Comparison of ENCODE assay signal across 12 mouse cellular contexts in the genomic region with DNA sequence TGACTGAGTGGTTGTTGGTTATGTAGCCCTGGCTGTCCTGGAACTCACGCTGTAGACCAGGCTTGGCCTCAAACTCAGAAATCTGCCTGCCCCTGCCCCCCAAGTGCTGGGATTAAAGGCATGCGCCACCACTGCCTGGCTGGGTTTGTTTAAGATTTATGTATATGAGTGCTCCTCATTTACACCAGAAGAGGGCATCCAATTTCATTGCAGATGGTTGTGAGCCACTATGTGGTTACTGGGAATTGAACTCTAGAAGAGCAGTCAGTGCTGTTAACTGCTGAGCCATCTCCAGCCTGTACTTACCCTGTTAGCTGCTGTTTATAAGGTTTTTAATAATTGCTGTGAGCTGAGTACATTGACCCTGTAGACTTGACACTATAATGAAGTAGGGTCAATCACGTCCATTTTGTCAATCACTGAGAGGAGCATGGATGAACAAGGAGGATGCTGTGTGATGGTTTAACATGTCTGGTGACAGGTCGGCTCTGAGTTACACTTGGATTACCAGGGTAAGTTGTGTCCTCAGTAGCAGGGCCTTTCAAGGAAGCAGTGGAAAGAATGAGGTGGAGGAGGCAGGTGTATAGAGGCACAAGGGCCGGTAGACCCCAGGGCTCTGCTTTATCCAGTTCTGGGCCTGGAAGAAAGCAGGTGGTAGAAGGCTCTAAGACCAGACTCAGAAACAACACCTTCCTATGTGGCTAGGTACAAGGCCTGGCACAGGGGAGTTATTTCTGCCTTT. TPM values are rescaled to one million over a fixed set of nuclear protein-coding genes. Genes with fewer than 3 reads are reported as not detected.
DNase-seq lines count a peak whose midpoint lies in the region; ATAC-seq and TF ChIP-seq lines count a peak whose summit lies in the region.
"Had no signal": no experiment of that assay in that cellular context is flagged by ENCODE, and none has a peak within 500 bp of the region (broad histone marks: within the 10 kb centered on the region; RNA-seq: fewer than 3 reads in every experiment).

No protein-coding gene starts in this region.

- H3K9me3 ChIP-seq in forebrain, postnatal 0 days (ENCODE audit: low read length) = no peaks in the 10 kb centered on the region
- H3K9me3 ChIP-seq in forebrain, embryonic 10.5 days = no peaks in the 10 kb centered on the region
- H3K9me3 ChIP-seq in lung, postnatal 0 days (ENCODE audit: low read length) = no peaks in the 10 kb centered on the region
- no peaks in the 10 kb centered on the region for H3K9me3 ChIP-seq in stomach, postnatal 0 days (ENCODE audit: control insufficient read depth, low read length)
- H3K9me3 ChIP-seq: G1E had no signal

- peak; percentile 59 for TF ChIP-seq CTCF in forebrain, postnatal 0 days (IDR thresholded peaks at IDR 0.05; ENCODE audit: low read depth)
- peak; percentile 38 for TF ChIP-seq CTCF in lung, postnatal 0 days (IDR thresholded peaks at IDR 0.05)
- no peak for TF ChIP-seq CTCF in bone marrow macrophage, adult 2 months (IDR thresholded peaks at IDR 0.05; ENCODE audit: low read depth, low read length)
- peak; percentile 53 for TF ChIP-seq CTCF in stomach, postnatal 0 days (IDR thresholded peaks at IDR 0.05; ENCODE audit: low read depth)

- no peak overlapping the region for H3K4me3 ChIP-seq in forebrain, postnatal 0 days (ENCODE audit: low read depth, low read length)
- H3K4me3 ChIP-seq in forebrain, embryonic 10.5 days = no peak overlapping the region
- H3K4me3 ChIP-seq in lung, postnatal 0 days (ENCODE audit: low read depth, low read length) = no peak overlapping the region
- H3K4me3 ChIP-seq in bone marrow macrophage, adult 2 months (ENCODE audit: insufficient read depth, low read length) = no peak overlapping the region
- no peak overlapping the region for H3K4me3 ChIP-seq in stomach, postnatal 0 days (ENCODE audit: low read depth, low read length)
- H3K4me3 ChIP-seq: erythroblast, embryonic 14.5 days; gastrocnemius, adult 2 months had no signal

- no peak overlapping the region for H3K27ac ChIP-seq in forebrain, postnatal 0 days (ENCODE audit: low read depth, low read length)
- H3K27ac ChIP-seq in forebrain, embryonic 10.5 days = no peak overlapping the region
- no peak overlapping the region for H3K27ac ChIP-seq in lung, postnatal 0 days (ENCODE audit: low read length)
- H3K27ac ChIP-seq in bone marrow macrophage, adult 2 months (ENCODE audit: insufficient read depth, low read depth, low read length) = no peak overlapping the region
- H3K27ac ChIP-seq in stomach, postnatal 0 days (replicated peaks) = 0 out of 2 replicates have a peak overlapping the region, but pooled peaks have one; percentile 13
- H3K27ac ChIP-seq: gastrocnemius, adult 2 months had no signal

- TF ChIP-seq EP300 in lung, postnatal 0 days (IDR thresholded peaks at IDR 0.05) = no peak
- TF ChIP-seq EP300 in stomach, postnatal 0 days (optimal IDR thresholded peaks at IDR 0.05) = no peak

- no peak for ATAC-seq in forebrain, postnatal 0 days
- no peak for ATAC-seq in lung, postnatal 0 days
- ATAC-seq in stomach, postnatal 0 days (ENCODE audit: low FRiP score, low TSS enrichment) = no peak

- 45% methylated on average over 5 of the region's 5 CpGs for WGBS in forebrain, postnatal 0 days
- WGBS in forebrain, embryonic 10.5 days = 60% methylated on average over 5 of the region's 5 CpGs
- 46% methylated on average over 5 of the region's 5 CpGs for WGBS in lung, postnatal 0 days
- WGBS in stomach, postnatal 0 days = 46% methylated on average over 5 of the region's 5 CpGs

- no peak overlapping the region for H3K9ac ChIP-seq in forebrain, postnatal 0 days
- no peak overlapping the region for H3K9ac ChIP-seq in lung, postnatal 0 days (replicated peaks; ENCODE audit: low read depth)
- H3K9ac ChIP-seq in stomach, postnatal 0 days (ENCODE audit: low read length) = no peak overlapping the region

- TF ChIP-seq POLR2A in bone marrow macrophage, adult 2 months (IDR thresholded peaks at IDR 0.05; ENCODE audit: borderline replicate concordance, low read depth, low read length) = peak; percentile 44; the same call in 1 of the 2 replicates

- peaks cover 7% of the 10 kb centered on the region for H3K4me1 ChIP-seq in forebrain, postnatal 0 days (ENCODE audit: insufficient read depth)
- peaks cover 29% of the 10 kb centered on the region for H3K4me1 ChIP-seq in forebrain, embryonic 10.5 days
- H3K4me1 ChIP-seq in lung, postnatal 0 days (ENCODE audit: insufficient read depth, low read depth, low read length) = peaks cover 3% of the 10 kb centered on the region; the same call in 1 of the 2 replicates
- H3K4me1 ChIP-seq in bone marrow macrophage, adult 2 months (ENCODE audit: control insufficient read depth, insufficient read depth, low read length) = peaks cover 5% of the 10 kb centered on the region
- H3K4me1 ChIP-seq in stomach, postnatal 0 days (replicated peaks; ENCODE audit: control insufficient read depth, insufficient read depth) = peaks cover 2% of the 10 kb centered on the region; the same call in 1 of the 2 replicates

- no peak overlapping the region for H3K4me2 ChIP-seq in forebrain, postnatal 0 days (ENCODE audit: low read depth)
- no peak overlapping the region for H3K4me2 ChIP-seq in lung, postnatal 0 days (replicated peaks; ENCODE audit: low read depth, low read length)
- no peak overlapping the region for H3K4me2 ChIP-seq in stomach, postnatal 0 days (replicated peaks; ENCODE audit: low read depth)
- H3K4me2 ChIP-seq: midbrain, embryonic 11.5 days had no signal

- no peaks in the 10 kb centered on the region for H3K27me3 ChIP-seq in forebrain, postnatal 0 days (ENCODE audit: insufficient read depth, low read length)
- peaks cover 14% of the 10 kb centered on the region for H3K27me3 ChIP-seq in forebrain, embryonic 10.5 days (ENCODE audit: poor library complexity, severe bottlenecking)
- H3K27me3 ChIP-seq in lung, postnatal 0 days (replicated peaks; ENCODE audit: insufficient read depth, low read length) = no peaks in the 10 kb centered on the region
- H3K27me3 ChIP-seq in stomach, postnatal 0 days (ENCODE audit: control insufficient read depth, insufficient read depth, low read length) = no peaks in the 10 kb centered on the region

- peaks cover 34% of the 10 kb centered on the region for H3K36me3 ChIP-seq in forebrain, postnatal 0 days (ENCODE audit: insufficient read depth)
- H3K36me3 ChIP-seq in forebrain, embryonic 10.5 days (replicated peaks) = peaks cover 42% of the 10 kb centered on the region
- H3K36me3 ChIP-seq in lung, postnatal 0 days (ENCODE audit: insufficient read depth, low read length) = peaks cover 11% of the 10 kb centered on the region; the same call in 1 of the 2 replicates
- H3K36me3 ChIP-seq in stomach, postnatal 0 days (ENCODE audit: control insufficient read depth, insufficient read depth, low read length) = peaks cover 12% of the 10 kb centered on the region

- peak; percentile 45 for DNase-seq in forebrain, postnatal 0 days
- no peak for DNase-seq in forebrain, embryonic 10.5 days (ENCODE audit: extremely low spot score, low spot score)
- DNase-seq in lung, postnatal 0 days (ENCODE audit: low spot score) = no peak
- DNase-seq in lung, postnatal 4 days = no peak
- DNase-seq in stomach, postnatal 0 days (ENCODE audit: low spot score) = no peak
- no peak for DNase-seq in natural killer cell, adult 2 months (ENCODE audit: low spot score in 2 of 2)
- DNase-seq in urinary bladder, adult 18-20 months (ENCODE audit: low spot score in 2 of 2) = no peak

RNA-seq across cellular contexts. Expression of gene Rpl19, which starts 4.4 kb away (rescaled TPM):
- total RNA-seq in forebrain, postnatal 0 days (2014; rRNA removed) = 793 and 1,371 TPM in 2 replicates
- polyA plus RNA-seq in forebrain, postnatal 0 days (2015; fragmentation: Nextera tagmentation; extraction: Ambion mirVana) = 687 and 897 TPM in 2 replicates
- polyA plus RNA-seq in forebrain, embryonic 10.5 days (2016; fragmentation: Nextera tagmentation; extraction: Ambion mirVana) = 1,192 and 1,195 TPM in 2 replicates
- polyA plus RNA-seq in lung, postnatal 0 days (2015; fragmentation: Nextera tagmentation; extraction: Ambion mirVana) = 750 and 817 TPM in 2 replicates
- 1,270 and 1,466 TPM in 2 replicates for polyA plus RNA-seq in bone marrow macrophage, adult 2 months (2012; ENCODE audit: insufficient read depth, insufficient read length, missing spikeins)
- polyA plus RNA-seq in stomach, postnatal 0 days (2015; fragmentation: Nextera tagmentation; extraction: Ambion mirVana) = 863 and 874 TPM in 2 replicates

RNA-seq across cellular contexts. Expression of gene Cacnb1, which starts 8.0 kb away (rescaled TPM):
- 64.1 and 76.4 TPM in 2 replicates for total RNA-seq in forebrain, postnatal 0 days (2014; rRNA removed)
- polyA plus RNA-seq in forebrain, postnatal 0 days (2015; fragmentation: Nextera tagmentation; extraction: Ambion mirVana) = 49.4 and 57.2 TPM in 2 replicates
- 5.3 and 6.0 TPM in 2 replicates for polyA plus RNA-seq in forebrain, embryonic 10.5 days (2016; fragmentation: Nextera tagmentation; extraction: Ambion mirVana)
- polyA plus RNA-seq in lung, postnatal 0 days (2015; fragmentation: Nextera tagmentation; extraction: Ambion mirVana) = 3.5 and 4.0 TPM in 2 replicates
- 9.6 and 9.7 TPM in 2 replicates for polyA plus RNA-seq in bone marrow macrophage, adult 2 months (2012; ENCODE audit: insufficient read depth, insufficient read length, missing spikeins)
- 4.2 and 4.9 TPM in 2 replicates for polyA plus RNA-seq in stomach, postnatal 0 days (2015; fragmentation: Nextera tagmentation; extraction: Ambion mirVana)

RNA-seq across cellular contexts. Expression of gene Stac2, which starts 22.4 kb away (rescaled TPM):
- total RNA-seq in forebrain, postnatal 0 days (2014; rRNA removed) = 2.8 and 3.8 TPM in 2 replicates
- polyA plus RNA-seq in forebrain, postnatal 0 days (2015; fragmentation: Nextera tagmentation; extraction: Ambion mirVana) = 2.0 and 2.1 TPM in 2 replicates
- polyA plus RNA-seq in forebrain, embryonic 10.5 days (2016; fragmentation: Nextera tagmentation; extraction: Ambion mirVana) = 0.32 and 0.42 TPM in 2 replicates
- 0.10 and 0.11 TPM in 2 replicates for polyA plus RNA-seq in lung, postnatal 0 days (2015; fragmentation: Nextera tagmentation; extraction: Ambion mirVana)
- polyA plus RNA-seq in bone marrow macrophage, adult 2 months (2012; ENCODE audit: insufficient read depth, insufficient read length, missing spikeins) = 4.1 and 4.3 TPM in 2 replicates
- 0.05 and 0.08 TPM in 2 replicates for polyA plus RNA-seq in stomach, postnatal 0 days (2015; fragmentation: Nextera tagmentation; extraction: Ambion mirVana)
- polyA plus RNA-seq: erythroblast, embryonic 14.5 days; G1E had no signal

RNA-seq across cellular contexts. Expression of gene Arl5c, which starts 34.9 kb away (rescaled TPM):
- total RNA-seq in forebrain, postnatal 0 days (2014; rRNA removed) = 3.7 and 5.2 TPM in 2 replicates
- 3.0 and 4.2 TPM in 2 replicates for polyA plus RNA-seq in forebrain, postnatal 0 days (2015; fragmentation: Nextera tagmentation; extraction: Ambion mirVana)
- polyA plus RNA-seq in forebrain, embryonic 10.5 days (2016; fragmentation: Nextera tagmentation; extraction: Ambion mirVana) = 15.2 and 17.6 TPM in 2 replicates
- polyA plus RNA-seq in lung, postnatal 0 days (2015; fragmentation: Nextera tagmentation; extraction: Ambion mirVana) = 4.6 and 6.5 TPM in 2 replicates
- 128 and 134 TPM in 2 replicates for polyA plus RNA-seq in bone marrow macrophage, adult 2 months (2012; ENCODE audit: insufficient read depth, insufficient read length, missing spikeins)
- 7.5 and 9.8 TPM in 2 replicates for polyA plus RNA-seq in stomach, postnatal 0 days (2015; fragmentation: Nextera tagmentation; extraction: Ambion mirVana)
- polyA plus RNA-seq: erythroblast, embryonic 14.5 days; G1E had no signal

RNA-seq across cellular contexts. Expression of gene Plxdc1, which starts 44.6 kb away (rescaled TPM):
- 0.54 and 1.5 TPM in 2 replicates for total RNA-seq in forebrain, postnatal 0 days (2014; rRNA removed)
- 1.6 and 3.5 TPM in 2 replicates for polyA plus RNA-seq in forebrain, postnatal 0 days (2015; fragmentation: Nextera tagmentation; extraction: Ambion mirVana)
- polyA plus RNA-seq in forebrain, embryonic 10.5 days (2016; fragmentation: Nextera tagmentation; extraction: Ambion mirVana) = 0.11 and 0.16 TPM in 2 replicates
- 1.7 TPM in 2 replicates for polyA plus RNA-seq in lung, postnatal 0 days (2015; fragmentation: Nextera tagmentation; extraction: Ambion mirVana)
- 25.5 and 30.4 TPM in 2 replicates for polyA plus RNA-seq in bone marrow macrophage, adult 2 months (2012; ENCODE audit: insufficient read depth, insufficient read length, missing spikeins)
- 0.40 and 0.45 TPM in 2 replicates for polyA plus RNA-seq in stomach, postnatal 0 days (2015; fragmentation: Nextera tagmentation; extraction: Ambion mirVana)
- polyA plus RNA-seq: midbrain, embryonic 11.5 days had no signal
